Mouse (Mus musculus): ENCODE results near the gene Zfp13.

- TF ChIP-seq CTCF (IDR thresholded peaks at IDR 0.05; ENCODE audit: borderline replicate concordance, control insufficient read depth, extremely low read depth, insufficient read depth, low read length, poor library complexity) (no peak), POLR2A (IDR thresholded peaks at IDR 0.05; ENCODE audit: control insufficient read depth, extremely low read depth, insufficient read depth, low read length, poor library complexity) (no peak)
Measured at GRCm38 (mm10) chr17:23603542-23603941, 4.3 kb upstream of the Zfp13 start.
